ENCODE assay signal across 19 mouse cellular contexts in genomic region chr12:94421743-94422142, GRCm38 (mm10).
A peak's percentile ranks its signal among the peaks of the same experiment; 100 is the strongest.
DNase-seq lines count a peak whose midpoint lies in the region; ATAC-seq and TF ChIP-seq lines count a peak whose summit lies in the region.
"Had no signal": no experiment of that assay in that cellular context is flagged by ENCODE, and none has a peak within 500 bp of the region (broad histone marks: within the 10 kb centered on the region; RNA-seq: fewer than 3 reads in every experiment).

No protein-coding gene starts in this region.

- H3K4me1 ChIP-seq in lung, adult 2 months (ENCODE audit: control insufficient read depth, insufficient read depth, low read length) = no peaks in the 10 kb centered on the region; the same call in 1 of the 2 replicates
- H3K4me1 ChIP-seq: embryonic facial prominence, embryonic 13.5 days; heart, embryonic 15.5 days had no signal

- TF ChIP-seq CTCF in layer of hippocampus, adult 2 months (conservative IDR thresholded peaks at IDR 0.05) = no peak
- TF ChIP-seq CTCF in lung, adult 2 months (IDR thresholded peaks at IDR 0.05; ENCODE audit: insufficient read depth, low read length) = no peak

- no peak overlapping the region for H3K4me3 ChIP-seq in layer of hippocampus, adult 2 months
- no peak overlapping the region for H3K4me3 ChIP-seq in lung, adult 2 months (replicated peaks; ENCODE audit: extremely low read depth, low read depth, low read length)
- H3K4me3 ChIP-seq: embryonic facial prominence, embryonic 13.5 days; heart, adult 2 months; heart, embryonic 15.5 days; hindbrain, embryonic 13.5 days had no signal

- TF ChIP-seq POLR2A in lung, adult 2 months (IDR thresholded peaks at IDR 0.05; ENCODE audit: borderline replicate concordance, extremely low read depth, low read depth, low read length) = no peak

- no peak for DNase-seq in layer of hippocampus, adult 2 months (ENCODE audit: low spot score in 2 of 2)
- no peak for DNase-seq in layer of hippocampus, postnatal 10 days (ENCODE audit: low spot score in 2 of 2)
- peak; percentile 26 for DNase-seq in adipocyte (ENCODE audit: low spot score)
- no peak for DNase-seq in lung, adult 2 months
- DNase-seq in adrenal gland, postnatal 10 days = no peak
- DNase-seq: adrenal gland, postnatal 14 days; cerebellum, adult 2 months; cerebellum, postnatal 10 days; gastrocnemius, postnatal 10 days; heart, adult 2 months; heart, postnatal 14 days; kidney, adult 11 months had no signal

- ATAC-seq in granulocyte monocyte progenitor cell, adult 5-6 weeks (replicated peaks; ENCODE audit: poor library complexity, severe bottlenecking) = peak; percentile 92
- no peak for ATAC-seq in cerebellum, adult (ENCODE audit: insufficient number of reproducible peaks, low FRiP score, low TSS enrichment)
- ATAC-seq: forebrain, embryonic 14.5 days; hindbrain, postnatal 0 days had no signal

- 50% methylated on average over 3 of the region's 3 CpGs for WGBS in lung, adult 2 months

- peak overlapping the region; percentile 46 for H3K27ac ChIP-seq in layer of hippocampus, adult 2 months
- H3K27ac ChIP-seq: embryonic facial prominence, embryonic 13.5 days; heart, embryonic 15.5 days; hindbrain, embryonic 13.5 days; hindbrain, postnatal 0 days had no signal
